Mouse (Mus musculus) adrenal gland, adult 18-20 months (tissue): ENCODE measurements around the gene Gm20441. TPM values are rescaled to one million over a fixed set of nuclear protein-coding genes. Genes with fewer than 3 reads are reported as not detected.

Experiments used
- DNase-seq, 2 experiments: peaks; one replicate each; pipeline ENCODE4 v3.0.0; 2021 to 2022; ENCODE audit warnings: low spot score in 2 of 2
- long read RNA-seq, 2 experiments: library from polyadenylated mRNA; stranded (forward); transcript quantifications; one replicate each; pipeline ENCODE4 v2.0.0; 2021
- total RNA-seq, 2 experiments: library from RNA; stranded (reverse); gene quantifications; 1 replicate in 1 of 2; 2 replicates in 1 of 2; pipeline ENCODE4 v1.2.3; 2021

Gene Gm20441
- total RNA-seq, result not detected
- long read RNA-seq, experiment 1, result 0 reads
- long read RNA-seq, experiment 2, result 0 reads

- peak; percentile 57 for DNase-seq
Observed at GRCm38 (mm10) chr10:75780769-75781578, at the start of gene Gm20441, which contains the start of gene Gstt3. Gene Gm20441 (minus strand): TSS chr10:75780954. Gene Gstt3 (minus strand): TSS chr10:75781414.

GRCm38 (mm10) chr10:75830275-75830670 is 49.5 kb upstream of the Gm20441 start:
- DNase-seq, result no peak

DNA sequence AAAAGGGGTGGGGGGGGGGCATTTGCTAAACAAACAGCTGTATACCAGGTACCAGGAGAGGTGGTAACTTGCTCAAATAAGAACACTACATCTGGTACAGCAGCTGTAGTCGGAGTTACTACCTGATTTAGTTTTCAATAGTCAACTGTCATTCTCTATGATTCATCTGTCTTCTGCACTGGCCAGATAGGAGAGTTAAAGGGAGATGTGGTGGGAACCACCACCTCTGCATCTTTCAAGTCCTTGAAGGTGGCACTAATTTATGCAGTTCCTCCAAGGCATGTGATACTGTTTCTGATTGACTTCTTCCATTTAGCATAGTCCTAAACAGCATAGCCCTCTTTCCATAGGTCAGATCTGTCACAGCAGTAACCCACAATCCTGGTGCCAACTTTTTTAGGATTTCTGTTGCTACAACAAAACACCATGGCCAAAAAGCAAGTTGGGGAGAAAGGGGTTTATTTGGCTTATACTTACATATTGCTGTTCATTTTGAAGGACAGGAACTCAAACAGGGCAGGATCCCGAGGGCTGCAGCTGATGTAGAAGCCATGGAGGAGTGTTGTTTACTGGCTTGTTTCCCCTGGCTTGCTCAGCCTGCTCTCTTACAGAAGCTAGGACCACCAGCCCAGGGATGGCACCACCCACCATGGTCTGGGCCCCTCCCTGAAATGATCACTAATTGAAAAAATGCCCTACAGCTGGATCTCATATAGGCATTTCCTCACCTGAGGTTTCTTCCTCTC is 48.9 kb upstream of the Gm20441 start:
- DNase-seq, result no peak

- DNase-seq, result peak in 1 of 2 experiments; percentile 38
Observed at GRCm38 (mm10) chr10:75828500-75828931, 47.8 kb upstream of the Gm20441 start.

GRCm38 (mm10) chr10:75827668-75828360 is 47.1 kb upstream of the Gm20441 start:
- peak in 1 of 2 experiments; percentile 40 for DNase-seq

DNA sequence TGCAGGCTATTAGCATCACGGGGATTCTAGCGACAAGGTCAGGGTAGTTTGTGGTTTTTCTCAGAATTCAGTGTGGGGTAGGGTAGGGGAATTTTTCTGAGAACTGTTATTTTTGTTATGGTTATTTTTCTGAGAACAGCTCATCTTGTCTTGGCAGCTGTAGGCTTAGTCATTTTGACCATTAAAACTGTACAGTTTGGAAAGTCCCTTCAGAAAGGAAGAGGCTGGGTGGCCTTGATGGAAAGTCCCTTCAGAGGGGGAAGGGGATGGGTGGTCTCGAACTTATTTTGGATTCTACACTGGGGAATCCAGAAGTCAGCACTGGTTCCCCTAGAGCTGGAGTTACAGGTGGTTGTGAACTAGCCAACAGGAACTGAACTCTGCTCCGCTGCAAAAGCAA is 43.8 kb upstream of the Gm20441 start:
- DNase-seq, result no peak

DNA sequence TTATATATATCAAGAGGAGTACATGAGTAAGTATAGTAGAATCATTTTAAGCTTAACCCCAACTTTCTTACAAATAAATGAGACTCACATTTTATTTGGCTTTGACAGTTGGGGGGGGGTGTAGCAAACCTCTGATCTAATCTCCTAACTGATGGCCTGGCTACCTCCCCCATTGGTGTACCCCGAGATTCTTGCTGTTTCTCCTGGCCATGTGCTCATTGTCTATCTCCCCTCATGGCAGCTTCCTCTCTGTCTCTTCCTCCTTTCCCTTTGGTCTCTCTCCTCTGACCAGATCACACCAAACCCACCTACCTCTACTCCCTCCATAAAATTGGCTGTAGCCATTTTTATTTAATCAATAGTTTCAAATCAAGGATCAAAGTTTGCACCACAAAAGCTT is 43.0 kb upstream of the Gm20441 start:
- DNase-seq, result no peak

DNA sequence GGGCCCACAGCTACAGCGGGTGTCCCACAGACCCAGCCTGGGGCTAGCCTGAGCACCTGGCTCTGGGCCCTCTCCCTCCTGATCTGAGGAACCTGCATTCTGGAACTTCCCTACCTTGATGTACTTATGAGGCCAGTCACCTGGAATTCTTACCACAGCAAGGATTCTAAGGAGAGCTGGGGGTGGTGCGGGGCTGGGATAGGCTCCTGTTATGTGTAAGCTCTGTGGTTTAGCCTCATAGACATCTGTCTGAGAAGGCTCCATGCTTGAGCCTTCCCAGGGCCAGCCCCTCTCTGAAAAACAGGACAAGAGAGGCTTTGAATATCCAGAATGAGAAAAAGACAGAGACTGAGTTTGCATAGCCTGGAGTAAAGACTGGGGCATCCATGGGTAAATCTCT is 41.7 kb upstream of the Gm20441 start, which contains the start of gene Gstt4:
Gstt4 (minus strand) TSS at position 101 of the 400 bp plus-strand sequence.
- no peak for DNase-seq

DNA sequence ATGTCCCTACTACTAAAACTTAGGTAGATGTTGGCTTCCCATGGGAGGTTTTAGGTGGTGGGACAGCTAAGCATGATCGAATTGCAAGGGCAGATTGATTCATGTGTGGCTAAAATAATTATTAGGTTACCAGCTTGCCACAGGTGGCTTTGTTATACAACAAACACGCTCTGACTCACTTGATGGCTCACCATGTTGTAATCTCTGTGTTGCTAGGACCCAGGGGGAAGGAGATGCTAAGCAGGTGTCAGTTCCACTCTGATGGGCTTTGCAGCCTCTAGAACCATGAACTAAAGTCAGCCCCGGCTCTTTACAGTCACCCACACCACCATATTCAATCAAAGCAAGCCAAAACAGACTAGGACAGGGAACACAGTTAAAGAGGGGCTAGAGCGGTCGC is 39.1 kb upstream of the Gm20441 start:
- DNase-seq, result no peak

- no peak for DNase-seq
Observed at GRCm38 (mm10) chr10:75818641-75819040, 37.9 kb upstream of the Gm20441 start.

- no peak for DNase-seq
Observed at GRCm38 (mm10) chr10:75804217-75804616, 23.5 kb upstream of the Gm20441 start.

- DNase-seq, result peak; percentile 51 to 57
Observed at GRCm38 (mm10) chr10:75798176-75798696, 17.5 kb upstream of the Gm20441 start, which contains the start of gene Gstt1. Gene Gstt1 (minus strand): TSS chr10:75798584.

DNA sequence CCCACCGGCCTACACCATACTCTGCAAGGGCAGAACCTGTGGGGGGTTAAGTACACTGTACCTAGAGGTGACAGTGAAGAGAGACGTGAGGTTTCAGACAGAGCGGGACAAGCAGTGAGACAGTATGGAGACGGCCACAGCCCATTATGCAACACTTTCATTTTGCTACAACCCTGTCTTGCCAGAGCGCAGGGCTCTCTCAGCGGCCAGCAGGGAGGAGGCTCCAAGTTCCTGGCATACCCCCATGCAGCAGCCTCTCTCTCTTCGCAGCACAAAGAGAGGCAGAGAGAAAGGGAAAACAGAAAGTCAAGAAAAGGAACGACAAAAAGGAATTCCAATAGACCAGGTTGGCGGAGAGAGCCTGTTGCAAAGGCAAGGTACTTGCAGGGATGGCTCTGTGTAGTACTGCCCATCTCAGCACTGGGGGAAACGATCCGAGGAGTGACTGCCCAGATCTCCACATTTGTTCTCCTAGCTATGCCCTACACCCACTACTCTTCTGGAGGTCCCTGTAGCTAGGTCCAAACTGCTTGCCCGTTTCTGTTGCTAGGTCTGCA is 16.9 kb upstream of the Gm20441 start:
- peak; percentile 41 to 48 for DNase-seq

DNA sequence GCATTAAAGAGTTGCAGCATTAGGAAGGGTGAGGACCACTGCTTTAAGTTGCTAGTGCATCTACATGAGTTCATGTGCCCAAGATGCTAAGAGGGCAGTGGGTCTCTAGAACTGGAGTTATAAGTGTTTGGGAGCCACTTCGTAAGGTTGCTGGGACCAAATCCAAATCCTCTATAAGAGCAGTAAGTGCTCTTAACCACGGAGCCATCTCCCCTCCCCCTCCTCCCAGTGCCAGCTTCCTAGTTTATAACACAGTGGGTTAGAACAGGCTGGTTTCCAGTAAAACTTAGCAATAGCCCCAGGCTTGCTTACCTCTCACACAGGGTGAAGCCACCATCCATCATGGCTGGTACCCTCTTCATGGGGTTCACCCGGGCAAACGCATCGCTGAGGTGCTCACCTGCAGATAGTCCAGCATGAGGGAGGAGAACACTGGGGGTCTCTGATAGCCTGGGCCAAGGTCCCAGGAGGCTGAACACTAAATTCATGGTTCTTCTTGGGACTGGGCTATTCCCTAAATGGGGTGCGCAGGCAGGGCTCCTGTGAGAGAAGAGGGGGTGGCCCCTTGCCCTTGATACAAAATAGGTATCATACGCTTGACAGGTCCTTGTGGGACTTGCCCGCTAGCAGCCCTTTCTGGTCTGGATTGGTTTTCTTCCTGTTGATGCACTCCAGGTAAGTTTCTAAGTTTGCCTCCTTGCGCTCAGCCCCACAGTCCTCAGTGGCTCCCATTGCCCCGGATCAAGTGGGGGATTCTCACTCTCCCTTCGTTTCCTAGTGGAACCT is 16.2 kb upstream of the Gm20441 start:
- no peak for DNase-seq

GRCm38 (mm10) chr10:75794880-75795279 is 14.1 kb upstream of the Gm20441 start:
- DNase-seq, result no peak

- no peak for DNase-seq
Observed at GRCm38 (mm10) chr10:75790773-75791172, 10.0 kb upstream of the Gm20441 start.

GRCm38 (mm10) chr10:75789841-75790240 is 9.1 kb upstream of the Gm20441 start:
- DNase-seq, result no peak

DNA sequence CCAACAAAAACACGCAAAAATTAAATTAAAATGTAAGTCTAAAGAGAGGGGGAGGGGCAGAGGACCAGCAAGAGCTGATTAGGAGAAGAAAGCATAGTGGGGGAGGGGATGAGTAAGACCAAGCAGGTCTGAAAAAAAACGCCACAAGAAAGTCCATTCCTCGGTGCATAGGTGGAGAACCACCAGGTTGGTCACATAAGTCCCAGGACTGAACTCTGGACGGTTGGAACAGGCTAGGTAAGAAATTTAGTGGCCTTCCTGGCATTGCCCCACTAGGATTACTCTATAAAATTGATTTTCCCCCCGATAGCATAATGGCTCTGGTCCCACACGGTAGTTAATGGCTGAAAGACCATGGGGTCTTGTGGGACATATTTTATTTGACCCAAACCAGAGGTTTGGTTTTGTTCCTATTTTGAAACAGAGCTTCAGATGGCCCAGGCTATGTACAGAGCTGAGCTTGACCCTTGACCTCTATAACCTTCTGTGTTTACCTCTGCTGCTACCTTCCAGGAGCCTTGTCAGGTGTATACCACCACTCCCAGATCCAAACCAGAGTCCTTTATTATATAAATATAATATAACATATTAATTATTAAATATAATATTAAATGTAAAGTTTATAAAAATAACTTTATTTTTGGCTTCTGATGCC is 8.5 kb upstream of the Gm20441 start:
- no peak for DNase-seq

DNA sequence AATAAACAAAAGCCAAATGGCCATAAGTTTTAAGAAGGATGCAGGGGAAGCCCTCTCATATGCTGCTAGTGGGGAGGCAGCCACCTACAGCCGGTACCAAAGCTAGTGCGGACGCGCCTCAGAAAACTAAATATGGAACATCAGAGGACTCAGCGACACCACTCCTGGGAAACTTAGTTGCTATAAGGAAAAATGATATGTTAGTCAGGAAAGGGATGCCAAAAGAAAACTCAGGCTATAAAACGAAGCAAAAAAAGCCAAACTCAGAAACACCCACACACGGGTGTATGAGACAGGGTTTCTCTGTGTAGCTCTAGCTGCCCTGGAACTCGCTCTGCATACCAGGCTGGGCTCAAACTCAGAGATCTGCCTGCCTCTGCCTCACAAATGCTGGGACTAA is 7.5 kb upstream of the Gm20441 start:
- DNase-seq, result no peak
